Mouse (Mus musculus) heart, embryonic 15.5 days (tissue): ENCODE measurements around the gene Itpa. TPM values are rescaled to one million over a fixed set of nuclear protein-coding genes. Genes with fewer than 3 reads are reported as not detected.
"Not testable (repeated sequence)": the region's sequence is repeated elsewhere in the genome, so short reads cannot be mapped to it uniquely, and the experiment has no call there.

Experiments used
- ATAC-seq: fragments of 200-750 bp; cut with Nextera tagmentation; replicated peaks from 2 replicates; pipeline ENCODE4 v1.8.0; 2017; ENCODE audit warnings: low read depth, moderate TSS enrichment; ENCODE audit not compliant: insufficient number of reproducible peaks, insufficient read depth, low FRiP score
- H3K27ac ChIP-seq: fragments of 300-500 bp; sonication (generic); 2 replicates; pipeline ENCODE4 v1.5.1; 2015; ENCODE audit warnings: mild to moderate bottlenecking, inconsistent platforms
- H3K27me3 ChIP-seq: fragments of 300-500 bp; sonication (generic); 2 replicates; pipeline ENCODE4 v1.6.1; 2015; ENCODE audit warnings: inconsistent platforms
- H3K36me3 ChIP-seq: fragments of 300-500 bp; sonication (generic); 2 replicates; pipeline ENCODE4 v1.6.1; 2015; ENCODE audit warnings: mild to moderate bottlenecking, inconsistent platforms
- H3K4me1 ChIP-seq: fragments of 300-500 bp; sonication (generic); replicated peaks from 2 replicates; pipeline ENCODE4 v1.6.1; 2015; ENCODE audit warnings: inconsistent platforms
- H3K4me2 ChIP-seq: fragments of 300-500 bp; sonication (generic); 2 replicates; pipeline ENCODE4 v1.6.1; 2015; ENCODE audit warnings: inconsistent platforms, mild to moderate bottlenecking, moderate library complexity
- H3K4me3 ChIP-seq: fragments of 300-500 bp; sonication (generic); 2 replicates; pipeline ENCODE4 v1.5.1; 2015; ENCODE audit warnings: mild to moderate bottlenecking, inconsistent platforms
- H3K9ac ChIP-seq: fragments of 300-500 bp; sonication (generic); 2 replicates; pipeline ENCODE4 v1.6.1; 2015; ENCODE audit warnings: mild to moderate bottlenecking, inconsistent platforms
- H3K9me3 ChIP-seq: fragments of 300-500 bp; sonication (generic); replicated peaks from 2 replicates; pipeline ENCODE4 v1.6.1; 2016; ENCODE audit warnings: inconsistent platforms
- WGBS: fragments of 180-500 bp; shearing (Covaris S2); methylation state at CpG from one replicate; pipeline ENCODE4 v1.1.7; 2015; ENCODE audit warnings: mixed read lengths; 5-methylcytosine and 5-hydroxymethylcytosine counted together
- polyA plus RNA-seq: library from polyadenylated mRNA; unstranded; fragments of >200 nt; fragmentation: Nextera tagmentation; extraction: Ambion mirVana; gene quantifications from 2 replicates; pipeline ENCODE4 v1.2.1, GENCODE M21; 2015

The Itpa gene
- polyA plus RNA-seq, 1 experiment from 2014 or later: 74.3 TPM

DNA sequence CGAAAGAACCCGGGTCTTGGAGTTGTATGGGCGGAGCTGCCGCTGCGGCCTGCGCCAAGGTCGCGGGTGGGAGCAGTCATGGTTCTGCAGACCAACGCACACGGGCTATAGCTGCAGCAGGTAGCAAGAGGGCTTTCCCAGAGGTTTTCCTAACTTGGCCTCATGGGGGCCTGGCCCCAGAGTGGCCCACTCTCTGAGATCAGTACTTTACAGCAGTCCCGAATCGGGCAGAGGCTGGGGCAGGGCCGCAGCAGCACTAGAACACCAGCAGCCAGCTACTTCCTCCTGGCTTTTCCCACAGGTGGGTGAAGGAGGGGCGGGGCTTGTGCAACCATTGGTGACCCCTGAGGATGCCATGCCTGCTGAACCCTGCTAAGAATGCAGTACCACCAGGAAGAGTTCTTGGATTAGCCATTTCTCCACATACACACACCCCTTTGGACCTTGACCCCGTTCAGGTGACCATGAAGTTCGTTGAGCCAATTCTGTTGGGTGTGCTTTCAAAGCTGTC lies 29.3 kb upstream of the Itpa start:
- H3K27me3 ChIP-seq: peaks cover 76% of the 10 kb centered on the region
- ATAC-seq: no peak
- no peak overlapping the region for H3K4me2 ChIP-seq
- H3K27ac ChIP-seq: no peak overlapping the region
- H3K9ac ChIP-seq: no peak overlapping the region
- no peaks in the 10 kb centered on the region for H3K9me3 ChIP-seq
- no peaks in the 10 kb centered on the region for H3K36me3 ChIP-seq
- WGBS: 27% methylated on average over 16 of the region's 16 CpGs
- H3K4me3 ChIP-seq: no peak overlapping the region
- H3K4me1 ChIP-seq: peaks cover 32% of the 10 kb centered on the region

- Histone ChIP-seq H3K4me2 (no peak overlapping the region), H3K36me3 (no peaks in the 10 kb centered on the region), H3K27me3 (peaks cover 66% of the 10 kb centered on the region), H3K9ac (no peak overlapping the region), H3K9me3 (no peaks in the 10 kb centered on the region), H3K4me3 (no peak overlapping the region), H3K27ac (no peak overlapping the region), H3K4me1 (peaks cover 29% of the 10 kb centered on the region)
- WGBS: 76% methylated on average over 6 of the region's 6 CpGs
- ATAC-seq: no peak
Observed at GRCm38 (mm10) chr2:130639276-130639675, 28.1 kb upstream of the Itpa start.

DNA sequence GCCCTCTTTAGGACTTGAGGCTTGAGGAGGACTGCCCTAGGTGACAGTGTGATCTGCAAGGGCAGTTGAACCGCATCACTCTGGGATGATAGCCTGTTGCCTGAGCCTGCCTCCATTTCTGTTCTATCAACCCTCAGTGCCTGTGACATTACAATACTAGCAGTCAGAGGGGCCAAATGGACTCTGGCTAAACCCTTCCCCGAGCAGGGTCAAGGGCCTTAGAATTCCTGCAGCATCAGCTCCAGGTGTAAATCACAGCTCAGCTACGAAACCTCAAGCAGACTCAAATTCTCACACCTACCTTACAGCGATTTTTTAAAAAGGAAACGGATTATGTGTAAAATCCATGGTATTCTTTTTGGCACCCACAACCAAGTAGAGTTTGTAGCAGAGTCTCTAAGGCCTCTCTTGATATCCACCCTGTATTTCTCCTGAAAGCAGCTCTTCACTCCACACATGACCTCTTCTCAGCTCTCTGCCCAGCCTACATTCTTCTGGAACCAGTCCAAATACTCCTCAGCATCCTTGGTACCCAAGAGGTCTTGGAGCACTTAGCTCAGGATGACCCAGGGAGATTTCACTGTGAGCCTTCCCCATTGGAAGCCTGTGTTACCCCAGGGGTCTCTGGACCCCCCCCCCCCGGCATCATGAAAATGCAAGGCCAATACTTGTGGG lies 25.9 kb upstream of the Itpa start:
- H3K4me3 ChIP-seq: peak overlapping the region; percentile 78; the same call in 1 of the 2 replicates
- no peaks in the 10 kb centered on the region for H3K36me3 ChIP-seq
- 61% methylated on average over 6 of the region's 6 CpGs for WGBS
- H3K27me3 ChIP-seq: peaks cover 44% of the 10 kb centered on the region
- H3K4me1 ChIP-seq: peaks cover 8% of the 10 kb centered on the region
- H3K4me2 ChIP-seq: peak overlapping the region; percentile 100; the same call in 1 of the 2 replicates
- no peak for ATAC-seq
- H3K27ac ChIP-seq: no peak overlapping the region
- H3K9me3 ChIP-seq: no peaks in the 10 kb centered on the region
- no peak overlapping the region for H3K9ac ChIP-seq

DNA sequence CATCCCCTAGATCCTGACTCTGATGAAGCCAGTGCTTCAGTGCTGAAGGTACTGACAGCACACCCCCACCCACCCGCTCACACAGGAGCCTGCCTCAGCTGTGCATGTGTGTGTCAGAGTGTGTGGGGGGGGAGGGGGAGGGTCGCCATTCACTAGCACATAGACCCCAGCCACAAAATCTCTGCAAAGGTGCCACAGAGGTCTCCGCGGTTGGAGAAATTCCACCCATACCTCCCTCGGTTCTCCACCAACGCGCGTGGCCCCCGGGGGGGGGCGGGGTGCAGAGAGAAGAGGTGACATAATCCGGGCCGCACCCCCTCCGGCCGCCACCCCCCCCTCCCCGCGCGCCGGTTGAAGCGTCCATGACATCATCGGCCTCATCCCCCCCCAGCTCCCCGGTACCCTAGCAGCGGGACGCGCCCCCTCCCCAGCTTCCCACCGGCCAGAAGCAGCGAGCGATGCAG lies 25.2 kb upstream of the Itpa start:
- Histone ChIP-seq H3K4me1 (peaks cover 8% of the 10 kb centered on the region), H3K36me3 (no peaks in the 10 kb centered on the region), H3K9ac (peak overlapping the region; percentile 80), H3K27ac (peak overlapping the region; percentile 34; the same call in 1 of the 2 replicates), H3K27me3 (peaks cover 36% of the 10 kb centered on the region), H3K4me2 (peak overlapping the region; percentile 100), H3K4me3 (peak overlapping the region; percentile 78), H3K9me3 (no peaks in the 10 kb centered on the region)
- peak; percentile 48 for ATAC-seq
- WGBS: under 1% methylated on average over 25 of the region's 27 CpGs

DNA sequence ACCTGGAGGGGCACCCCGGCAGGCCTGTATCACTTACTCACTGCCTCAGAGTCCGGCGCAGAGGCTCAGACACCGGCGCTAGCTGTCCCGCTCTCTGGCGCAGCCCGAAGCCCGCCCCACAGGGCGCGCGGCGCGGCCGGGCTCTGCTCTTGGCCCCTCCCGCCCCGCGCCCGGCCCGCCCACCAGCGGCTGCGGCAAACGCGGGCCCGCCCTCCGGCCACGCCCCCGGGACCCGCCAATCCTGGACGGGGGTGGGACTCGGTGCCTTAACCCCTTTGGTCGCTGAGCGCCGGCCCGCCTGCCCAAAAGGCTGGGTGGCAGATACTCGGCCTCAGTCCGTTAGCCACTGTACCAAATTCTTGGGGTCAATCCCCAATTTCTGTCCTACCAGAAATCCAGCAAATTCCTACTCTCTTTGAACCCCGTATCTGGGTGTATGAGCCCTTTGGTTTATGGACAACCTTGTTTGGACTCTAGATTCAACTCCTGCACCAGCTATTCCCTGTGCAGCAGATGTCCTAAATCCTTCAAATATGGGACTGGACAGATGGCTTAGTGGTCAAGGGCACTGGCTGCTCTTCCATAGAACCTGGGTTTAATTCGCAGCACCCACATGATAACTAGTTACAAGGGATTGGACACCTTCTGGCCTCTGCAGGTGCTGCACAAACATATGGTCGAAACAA lies 24.6 kb upstream of the Itpa start, which contains the start of gene Lzts3:
TSS of gene Lzts3 (minus strand) at position 120 of the 686 bp plus-strand sequence.
- peaks cover 30% of the 10 kb centered on the region for H3K27me3 ChIP-seq
- 3% methylated on average over 40 of the region's 40 CpGs for WGBS
- H3K9ac ChIP-seq: peak within 1 kb of the TSS; percentile 80
- peaks cover 8% of the 10 kb centered on the region for H3K4me1 ChIP-seq
- H3K27ac ChIP-seq: peak within 1 kb of the TSS; percentile 34; the same call in 1 of the 2 replicates
- no peaks in the 10 kb centered on the region for H3K36me3 ChIP-seq
- ATAC-seq: peak; percentile 96
- peak within 1 kb of the TSS; percentile 78 for H3K4me3 ChIP-seq
- peak within 1 kb of the TSS; percentile 100 for H3K4me2 ChIP-seq
- no peaks in the 10 kb centered on the region for H3K9me3 ChIP-seq

GRCm38 (mm10) chr2:130645198-130645597 lies 22.2 kb upstream of the Itpa start:
- Histone ChIP-seq H3K9me3 (no peaks in the 10 kb centered on the region), H3K27ac (no peak overlapping the region), H3K4me2 (no peak overlapping the region), H3K4me1 (peaks cover 8% of the 10 kb centered on the region), H3K36me3 (no peaks in the 10 kb centered on the region), H3K4me3 (no peak overlapping the region), H3K27me3 (peaks cover 12% of the 10 kb centered on the region), H3K9ac (no peak overlapping the region)
- no peak for ATAC-seq
- 71% methylated on average over 4 of the region's 4 CpGs for WGBS

- not testable (repeated sequence) for ATAC-seq, H3K4me3 ChIP-seq, H3K4me2 ChIP-seq, H3K27ac ChIP-seq, H3K27me3 ChIP-seq, H3K4me1 ChIP-seq, H3K9me3 ChIP-seq, H3K9ac ChIP-seq
- H3K36me3 ChIP-seq: peaks cover 15% of the 10 kb centered on the region
- WGBS: 78% methylated on average over 6 of the region's 6 CpGs
Observed at GRCm38 (mm10) chr2:130649028-130649427, 18.4 kb upstream of the Itpa start.

DNA sequence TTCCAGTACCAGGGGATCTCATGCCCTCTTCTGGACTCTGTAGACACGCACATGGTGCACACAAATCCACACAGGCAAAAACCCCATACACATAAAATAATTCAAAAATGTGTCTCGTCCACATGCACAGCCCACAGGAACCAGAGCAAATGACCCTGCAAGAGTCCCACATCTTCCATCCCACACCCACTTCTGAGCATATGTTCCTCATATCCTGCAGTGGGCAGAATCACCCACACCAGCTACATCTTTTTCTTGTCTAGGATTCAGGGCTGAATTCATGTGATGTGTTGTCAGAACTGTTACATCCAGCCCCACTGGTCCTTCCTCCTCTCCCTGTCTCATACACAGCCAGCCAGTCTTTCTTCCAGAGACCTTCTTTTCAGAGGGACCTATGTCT lies 14.1 kb upstream of the Itpa start:
- H3K36me3 ChIP-seq: peaks cover 50% of the 10 kb centered on the region
- ATAC-seq: no peak
- H3K4me3 ChIP-seq: no peak overlapping the region
- no peak overlapping the region for H3K9ac ChIP-seq
- no peak overlapping the region for H3K4me2 ChIP-seq
- H3K4me1 ChIP-seq: no peaks in the 10 kb centered on the region
- 89% methylated on average over 2 of the region's 2 CpGs for WGBS
- H3K9me3 ChIP-seq: no peaks in the 10 kb centered on the region
- H3K27me3 ChIP-seq: no peaks in the 10 kb centered on the region
- no peak overlapping the region for H3K27ac ChIP-seq

- H3K9ac ChIP-seq: no peak overlapping the region
- no peak overlapping the region for H3K27ac ChIP-seq
- no peak overlapping the region for H3K4me3 ChIP-seq
- no peak for ATAC-seq
- H3K4me2 ChIP-seq: no peak overlapping the region
- H3K27me3 ChIP-seq: no peaks in the 10 kb centered on the region
- no peaks in the 10 kb centered on the region for H3K9me3 ChIP-seq
- H3K36me3 ChIP-seq: peaks cover 54% of the 10 kb centered on the region
- no peaks in the 10 kb centered on the region for H3K4me1 ChIP-seq
- WGBS: 86% methylated on average over 1 of the region's 1 CpGs
Observed at GRCm38 (mm10) chr2:130653760-130654159, 13.7 kb upstream of the Itpa start.

DNA sequence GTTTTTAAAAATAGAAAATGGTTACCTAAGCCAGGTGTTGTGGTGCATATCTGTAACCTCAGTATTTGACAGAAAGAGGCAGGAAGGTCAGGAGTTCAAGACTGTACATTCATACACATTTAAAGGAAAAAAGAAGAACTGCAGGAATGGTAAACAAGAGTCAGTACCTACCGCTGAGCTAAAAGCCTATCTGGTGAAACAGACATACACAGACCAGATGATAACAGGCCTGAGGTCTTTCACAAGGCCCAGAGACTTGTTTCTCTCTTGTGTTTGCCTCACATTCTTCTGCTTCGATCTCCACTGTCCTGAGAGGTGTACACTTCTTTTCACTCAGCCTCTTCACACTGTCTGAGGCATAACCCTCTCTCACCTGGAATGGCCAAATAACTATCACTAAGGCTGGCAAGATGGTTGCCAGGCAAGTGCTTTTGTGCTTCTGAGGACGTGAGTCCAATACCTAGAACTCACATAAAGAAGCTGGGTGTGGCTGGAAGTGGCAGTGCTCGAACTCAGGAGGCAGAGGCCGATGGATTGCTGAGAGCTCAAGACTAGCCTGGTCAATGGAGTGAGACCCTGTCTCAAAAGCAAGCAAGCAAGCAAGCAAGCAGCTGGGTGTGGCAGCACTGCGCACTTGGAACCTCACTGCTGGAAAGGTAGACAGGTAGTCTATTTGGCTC lies 11.6 kb upstream of the Itpa start:
- Histone ChIP-seq H3K4me3 (no peak overlapping the region), H3K27ac (no peak overlapping the region), H3K27me3 (no peaks in the 10 kb centered on the region), H3K4me1 (no peaks in the 10 kb centered on the region), H3K36me3 (peaks cover 63% of the 10 kb centered on the region), H3K9ac (no peak overlapping the region), H3K4me2 (no peak overlapping the region), H3K9me3 (no peaks in the 10 kb centered on the region)
- 91% methylated on average over 6 of the region's 6 CpGs for WGBS
- ATAC-seq: no peak

GRCm38 (mm10) chr2:130656536-130656935 lies 10.9 kb upstream of the Itpa start:
- Histone ChIP-seq H3K9me3 (no peaks in the 10 kb centered on the region), H3K27me3 (no peaks in the 10 kb centered on the region), H3K27ac (no peak overlapping the region), H3K4me2 (no peak overlapping the region), H3K9ac (no peak overlapping the region), H3K4me1 (no peaks in the 10 kb centered on the region), H3K36me3 (peaks cover 70% of the 10 kb centered on the region), H3K4me3 (no peak overlapping the region)
- ATAC-seq: no peak
- WGBS: 88% methylated on average over 9 of the region's 9 CpGs
